In genomic region chr8:123720471-123721001, GRCm38 (mm10) we compare ENCODE assay signal across 12 mouse cellular contexts.
DNase-seq lines count a peak whose midpoint lies in the region; ATAC-seq and TF ChIP-seq lines count a peak whose summit lies in the region.
"Had no signal": no experiment of that assay in that cellular context is flagged by ENCODE, and none has a peak within 500 bp of the region (broad histone marks: within the 10 kb centered on the region; RNA-seq: fewer than 3 reads in every experiment).

No protein-coding gene starts in this region.

- H3K4me3 ChIP-seq in gastrocnemius, adult 2 months, result no peak overlapping the region
- H3K4me3 ChIP-seq: heart, embryonic 15.5 days; limb, embryonic 15.5 days had no signal

- intact Hi-C loops in gastrocnemius, adult 2 months (cut with DNase I), result no loop called here

- peak; percentile 12 for DNase-seq in kidney, adult 11 months
- no peak for DNase-seq in kidney, postnatal 25 days
- DNase-seq in ZHBTc4 (ENCODE audit: low read depth, low spot score), result peak; percentile 94
- DNase-seq in kidney, adult 18-20 months, result peak; percentile 20
- DNase-seq in thymus, postnatal 0 days (ENCODE audit: low spot score), result no peak
- DNase-seq in gastrocnemius, adult 2 months, result no peak
- DNase-seq in spleen, postnatal 36 days (ENCODE audit: low spot score in 2 of 2), result no peak
- DNase-seq: cerebellum, postnatal 25 days; thymus, postnatal 4 days had no signal

- no peak for TF ChIP-seq CTCF in gastrocnemius, adult 2 months (IDR thresholded peaks at IDR 0.05)

- no peak overlapping the region for H3K27ac ChIP-seq in gastrocnemius, adult 2 months
- H3K27ac ChIP-seq: heart, embryonic 15.5 days; limb, embryonic 15.5 days had no signal

- ATAC-seq in megakaryocyte-erythroid progenitor cell, adult 5-6 weeks (replicated peaks; ENCODE audit: low FRiP score, low TSS enrichment, poor library complexity, severe bottlenecking), result peak; percentile 82

Comparison
In these comparisons a context has a peak if more than half of its experiments do, and no peak if none do; other contexts are left out.
1. DNase-seq: peak in kidney, adult 11 months (single experiment), ZHBTc4 (single experiment) and kidney, adult 18-20 months (single experiment); none in kidney, postnatal 25 days (0 of 2), thymus, postnatal 0 days (single experiment), gastrocnemius, adult 2 months (single experiment) and spleen, postnatal 36 days (0 of 2).